Mouse (Mus musculus) heart, embryonic 14.5 days (tissue): ENCODE data around the gene Mrgprd. TPM values are rescaled to one million over a fixed set of nuclear protein-coding genes. Genes with fewer than 3 reads are reported as not detected.
A peak's percentile ranks its signal among the peaks of the same experiment; 100 is the strongest.

Experiments
- ATAC-seq: fragments of 200-750 bp; cut with Nextera tagmentation; 2 replicates; pipeline ENCODE4 v1.8.0; 2017; ENCODE audit warnings: low read depth, moderate TSS enrichment; ENCODE audit not compliant: insufficient number of reproducible peaks, insufficient read depth, low FRiP score
- H3K27ac ChIP-seq, 2 experiments: fragments of 200-500 bp in 1 of 2; fragments of 300-500 bp in 1 of 2; sonication (generic) in 1 of 2; replicated peaks in 1 of 2; 2 replicates each; pipeline ENCODE4 v1.5.1; 2012 to 2014; ENCODE audit warnings: low read depth in 2 of 2, low read length in 2 of 2, control low read depth in 1 of 2, mild to moderate bottlenecking in 1 of 2, mixed read lengths in 1 of 2; ENCODE audit not compliant: control insufficient read depth in 1 of 2, insufficient read depth in 1 of 2
- H3K27me3 ChIP-seq: fragments of 300-500 bp; sonication (generic); 2 replicates; pipeline ENCODE4 v1.6.1; 2014; ENCODE audit warnings: mild to moderate bottlenecking, low read length, control low read depth; ENCODE audit not compliant: control insufficient read depth, insufficient read depth
- H3K36me3 ChIP-seq: fragments of 300-500 bp; sonication (generic); 2 replicates; pipeline ENCODE4 v1.6.1; 2014; ENCODE audit warnings: mild to moderate bottlenecking, control low read depth, low read length, mixed read lengths; ENCODE audit not compliant: control insufficient read depth, insufficient read depth
- H3K4me1 ChIP-seq, 2 experiments: fragments of 200-500 bp in 1 of 2; fragments of 300-500 bp in 1 of 2; sonication (generic) in 1 of 2; 2 replicates each; pipeline ENCODE4 v1.6.1; 2012 to 2014; ENCODE audit warnings: low read length in 2 of 2, control low read depth in 1 of 2, mixed read lengths in 1 of 2; ENCODE audit not compliant: control insufficient read depth in 2 of 2, insufficient read depth in 2 of 2
- H3K4me2 ChIP-seq: fragments of 300-500 bp; sonication (generic); 2 replicates; pipeline ENCODE4 v1.6.1; 2014; ENCODE audit warnings: mild to moderate bottlenecking, low read length
- H3K4me3 ChIP-seq, 2 experiments: fragments of 200-500 bp in 1 of 2; fragments of 300-500 bp in 1 of 2; sonication (generic) in 1 of 2; 2 replicates each; pipeline ENCODE4 v1.5.1; 2012 to 2014; ENCODE audit warnings: low read length in 2 of 2, mild to moderate bottlenecking in 2 of 2, control low read depth in 1 of 2, low read depth in 1 of 2, moderate library complexity in 1 of 2; ENCODE audit not compliant: control insufficient read depth in 1 of 2, insufficient read depth in 1 of 2
- H3K9ac ChIP-seq: fragments of 300-500 bp; sonication (generic); 2 replicates; pipeline ENCODE4 v1.6.1; 2014; ENCODE audit warnings: mild to moderate bottlenecking, low read length
- H3K9me3 ChIP-seq: fragments of 300-500 bp; sonication (generic); 2 replicates; pipeline ENCODE4 v1.6.1; 2016; ENCODE audit warnings: low read length, control low read depth; ENCODE audit not compliant: control insufficient read depth
- WGBS: fragments of 180-500 bp; shearing (Covaris S2); extraction: QIAGEN DNeasy Blood & Tissue Kit; methylation state at CpG from one replicate; pipeline ENCODE4 v1.1.7; 2014; 5-methylcytosine and 5-hydroxymethylcytosine counted together
- polyA plus RNA-seq: library from polyadenylated mRNA; unstranded; fragments of >200 nt; fragmentation: Nextera tagmentation; extraction: Ambion mirVana; gene quantifications from 2 replicates; pipeline ENCODE4 v1.2.1, GENCODE M21; 2014

Gene Mrgprd
- not detected in 2 replicates for polyA plus RNA-seq

DNA sequence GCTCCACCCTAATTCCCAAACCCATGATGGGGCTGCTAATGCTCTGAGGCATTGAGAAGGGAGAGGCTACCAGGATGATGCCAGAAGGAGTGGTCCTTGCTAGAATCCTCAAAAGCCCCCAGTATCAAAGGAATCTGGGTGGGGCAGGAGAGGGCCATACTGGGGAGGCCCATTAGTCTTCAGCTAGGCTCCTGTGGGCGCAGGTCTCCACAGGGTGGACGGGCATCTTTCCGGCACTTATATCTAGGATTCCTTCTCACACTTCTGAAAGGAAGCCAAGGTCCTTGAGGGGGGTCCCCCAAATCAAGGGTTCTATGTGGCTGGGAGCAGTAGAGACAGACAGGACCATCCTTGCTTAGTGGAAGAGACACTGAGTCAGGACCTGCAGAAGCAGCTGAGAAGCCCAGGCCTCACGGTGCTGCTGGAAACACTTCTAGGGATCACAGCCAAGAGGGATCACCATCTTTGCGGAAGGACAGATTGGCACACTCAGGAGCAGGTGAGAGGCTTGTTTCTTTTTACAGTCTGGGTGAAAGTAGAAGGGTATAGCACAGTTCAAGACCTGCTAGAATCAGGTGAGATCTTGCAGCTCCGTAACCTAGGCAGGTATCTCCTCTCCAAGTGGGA lies at the start of gene Mrgprd:
Mrgprd (plus strand) TSS at position 51 of the 627 bp plus-strand sequence.
- Histone ChIP-seq H3K4me1 (no peaks in the 10 kb centered on the region), H3K9ac (no peak within 1 kb of the TSS), H3K9me3 (no peaks in the 10 kb centered on the region), H3K4me2 (no peak within 1 kb of the TSS), H3K4me3 (no peak within 1 kb of the TSS), H3K36me3 (no peaks in the 10 kb centered on the region), H3K27me3 (0 out of 2 replicates have a peak, but pooled peaks cover 4% of the 10 kb centered on the region), H3K27ac (no peak within 1 kb of the TSS)
- 78% methylated on average over 6 of the region's 6 CpGs for WGBS
- ATAC-seq = no peak

- Histone ChIP-seq H3K4me2 (no peak overlapping the region), H3K4me1 (peaks cover 8 to 9% of the 10 kb centered on the region in 2 experiments; a peak in 3 of 4 replicates), H3K9me3 (no peaks in the 10 kb centered on the region), H3K9ac (no peak overlapping the region), H3K27me3 (no peaks in the 10 kb centered on the region), H3K27ac (no peak overlapping the region), H3K36me3 (peaks cover 57% of the 10 kb centered on the region), H3K4me3 (no peak overlapping the region)
- 75% methylated on average over 2 of the region's 2 CpGs for WGBS
- ATAC-seq = no peak
Measured at GRCm38 (mm10) chr7:145266011-145266410, 48.6 kb upstream of the Mrgprd start.

- peaks cover 71% of the 10 kb centered on the region for H3K36me3 ChIP-seq
- 91% methylated on average over 7 of the region's 7 CpGs for WGBS
- H3K27me3 ChIP-seq = no peaks in the 10 kb centered on the region
- H3K4me2 ChIP-seq = no peak overlapping the region
- no peak for ATAC-seq
- no peak overlapping the region for H3K4me3 ChIP-seq
- H3K27ac ChIP-seq = no peak overlapping the region
- no peaks in the 10 kb centered on the region for H3K9me3 ChIP-seq
- H3K4me1 ChIP-seq = peaks cover 7 to 9% of the 10 kb centered on the region in 2 experiments; a peak in 3 of 4 replicates
- no peak overlapping the region for H3K9ac ChIP-seq
Measured at GRCm38 (mm10) chr7:145268890-145269289, 45.7 kb upstream of the Mrgprd start.

DNA sequence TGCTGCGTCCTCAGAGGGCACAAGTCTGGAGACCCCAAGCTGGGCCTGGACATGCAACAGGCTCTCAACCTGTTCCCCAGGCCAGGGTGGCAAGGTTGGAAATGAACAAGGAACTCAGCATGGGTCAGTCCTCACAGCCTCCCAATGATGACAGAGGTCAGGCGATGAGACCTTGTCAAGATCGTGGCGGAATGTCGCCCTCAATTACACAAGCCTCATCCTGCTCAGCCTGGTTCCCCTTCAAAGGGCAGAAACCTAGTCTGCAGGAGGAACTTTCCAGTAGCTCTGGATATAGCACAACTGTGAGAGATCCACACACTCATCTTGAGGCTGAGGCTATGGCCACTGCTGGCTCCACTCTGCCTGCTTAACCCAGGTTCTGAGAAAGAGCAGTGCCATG lies 43.7 kb upstream of the Mrgprd start:
- no peaks in the 10 kb centered on the region for H3K9me3 ChIP-seq
- H3K4me2 ChIP-seq = no peak overlapping the region
- no peak overlapping the region for H3K4me3 ChIP-seq
- H3K9ac ChIP-seq = no peak overlapping the region
- WGBS = 82% methylated on average over 5 of the region's 5 CpGs
- H3K27ac ChIP-seq = no peak overlapping the region
- H3K27me3 ChIP-seq = no peaks in the 10 kb centered on the region
- ATAC-seq = no peak
- no peaks in the 10 kb centered on the region for H3K4me1 ChIP-seq
- peaks cover 78% of the 10 kb centered on the region for H3K36me3 ChIP-seq

GRCm38 (mm10) chr7:145275488-145275887 lies 39.1 kb upstream of the Mrgprd start:
- Histone ChIP-seq H3K9me3 (no peaks in the 10 kb centered on the region), H3K4me2 (no peak overlapping the region), H3K4me1 (no peaks in the 10 kb centered on the region), H3K27me3 (no peaks in the 10 kb centered on the region), H3K9ac (no peak overlapping the region), H3K27ac (no peak overlapping the region), H3K36me3 (peaks cover 81% of the 10 kb centered on the region), H3K4me3 (no peak overlapping the region)
- WGBS = 79% methylated on average over 3 of the region's 3 CpGs
- no peak for ATAC-seq

- no peak overlapping the region for H3K9ac ChIP-seq
- H3K27me3 ChIP-seq = no peaks in the 10 kb centered on the region
- no peak overlapping the region for H3K4me2 ChIP-seq
- WGBS = 82% methylated on average over 4 of the region's 4 CpGs
- no peaks in the 10 kb centered on the region for H3K9me3 ChIP-seq
- peaks cover 35% of the 10 kb centered on the region for H3K36me3 ChIP-seq
- H3K27ac ChIP-seq = no peak overlapping the region
- no peak overlapping the region for H3K4me3 ChIP-seq
- no peak for ATAC-seq
- peaks cover 7 to 12% of the 10 kb centered on the region in 2 experiments for H3K4me1 ChIP-seq
Measured at GRCm38 (mm10) chr7:145281396-145281795, 33.2 kb upstream of the Mrgprd start.

GRCm38 (mm10) chr7:145283041-145283440 lies 31.6 kb upstream of the Mrgprd start:
- ATAC-seq = no peak
- Histone ChIP-seq H3K4me2 (peak overlapping the region; percentile 85), H3K4me1 (peaks cover 7 to 12% of the 10 kb centered on the region in 2 experiments), H3K27me3 (no peaks in the 10 kb centered on the region), H3K36me3 (peaks cover 21% of the 10 kb centered on the region), H3K27ac (peak overlapping the region in 1 of 2 experiments; percentile 50; a peak in 1 of 4 replicates), H3K9ac (peak overlapping the region; percentile 85), H3K9me3 (no peaks in the 10 kb centered on the region), H3K4me3 (peak overlapping the region; percentile 58 to 65)
- 54% methylated on average over 4 of the region's 4 CpGs for WGBS
